Mouse (Mus musculus) ZHBTc4 (cell line): ENCODE data around the gene Rnf183.

Experiments
- DNase-seq: peaks from one replicate; pipeline ENCODE4 v3.0.0-alpha.2; 2011; ENCODE audit warnings: low read depth, low spot score

Rnf183 gene

DNA sequence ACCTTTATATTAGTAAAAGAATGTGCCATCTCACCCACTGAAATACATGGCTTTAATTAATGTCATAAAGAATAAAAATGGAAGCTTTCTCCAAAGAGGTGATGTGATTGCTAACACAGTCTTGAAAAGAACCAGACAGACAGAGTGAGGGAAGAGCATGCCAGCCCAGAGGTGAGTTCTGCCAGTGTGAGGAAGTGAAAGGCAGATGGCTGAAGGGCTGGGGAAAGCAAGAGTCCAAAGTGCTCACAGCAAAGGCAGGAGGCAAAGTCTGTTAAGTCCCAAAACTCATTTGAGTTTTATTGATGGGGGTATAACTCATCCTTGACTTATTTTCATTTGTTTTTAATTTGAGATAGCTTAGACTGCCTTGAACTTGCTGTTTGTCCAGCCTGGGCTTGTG, 4.4 kb downstream of the Rnf183 start:
- DNase-seq, result no peak

DNA sequence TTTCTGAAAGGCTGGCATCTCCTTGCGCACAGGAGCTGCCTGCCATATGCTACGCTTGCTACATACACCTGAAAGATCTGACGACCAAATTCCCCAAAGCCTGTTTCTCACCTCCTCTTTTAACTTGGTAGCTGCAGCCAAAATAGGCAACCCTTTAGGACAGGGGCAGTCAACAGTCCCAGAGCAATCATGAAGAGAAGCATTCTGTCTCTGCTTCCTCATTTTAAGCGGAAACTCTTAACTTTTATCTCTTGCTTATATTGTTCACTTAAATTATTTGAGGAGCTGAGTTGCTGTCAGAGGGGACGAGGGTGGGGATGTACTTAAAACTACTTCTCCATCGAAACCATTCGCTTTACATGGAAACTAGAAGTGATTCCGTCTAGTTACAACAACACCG, 5.4 kb downstream of the Rnf183 start:
- no peak for DNase-seq

DNA sequence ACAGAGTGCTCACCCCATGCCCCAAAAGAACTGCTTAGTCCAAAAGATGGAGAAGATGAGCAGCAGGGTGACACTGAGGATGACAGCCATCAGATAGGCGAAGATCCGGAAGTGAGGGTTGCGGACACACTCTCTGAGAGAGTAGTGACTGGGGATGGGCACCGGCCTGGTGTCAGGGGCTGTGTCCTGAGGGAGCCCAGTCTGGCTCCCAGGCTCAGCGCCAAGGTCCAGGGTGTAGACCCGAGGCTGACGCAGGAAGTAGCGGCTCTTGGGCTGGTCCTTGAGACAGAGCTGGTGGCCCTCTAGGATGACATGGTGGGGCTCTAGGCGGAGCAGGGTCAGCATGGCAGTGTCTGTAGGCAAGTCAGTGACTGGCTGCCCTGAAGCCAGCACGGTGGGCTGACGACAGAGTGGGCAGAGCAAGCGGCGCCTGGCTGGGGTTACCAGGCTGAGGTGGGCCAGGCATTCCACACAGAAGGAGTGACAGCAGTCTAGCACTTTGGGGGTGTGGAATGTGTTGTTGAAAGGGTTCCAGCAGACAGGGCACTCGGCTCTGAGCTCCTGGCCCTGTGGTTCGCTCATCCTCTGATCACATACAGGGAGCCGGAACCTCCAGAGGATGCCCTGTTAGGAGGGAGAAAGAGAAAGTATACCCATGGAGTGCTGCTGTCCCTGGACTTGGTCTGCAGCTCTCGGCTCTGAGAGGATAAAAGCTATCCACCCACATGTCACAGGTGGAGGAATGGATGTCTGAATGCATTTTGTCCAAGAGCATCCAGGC, 6.9 kb downstream of the Rnf183 start:
- DNase-seq, result peak; percentile 14

DNA sequence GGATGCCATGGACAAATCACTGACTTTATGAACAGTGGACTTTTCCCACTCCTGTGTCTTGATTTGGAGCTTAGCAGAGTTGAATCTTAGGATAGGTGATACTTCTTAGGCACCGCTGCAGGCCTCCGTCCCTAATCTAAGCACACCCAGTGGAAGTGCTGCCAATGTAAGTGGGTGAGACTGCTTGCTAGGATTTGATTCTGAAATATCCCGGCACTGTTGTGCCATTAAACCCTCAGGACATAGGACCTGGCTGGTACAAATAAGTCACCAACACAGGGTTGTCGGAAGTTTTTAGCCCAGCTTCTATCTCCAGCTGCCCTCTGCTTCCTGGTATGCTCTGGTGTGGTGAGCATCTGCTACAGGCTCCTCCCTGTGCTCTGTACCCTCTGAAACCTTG, 9.2 kb downstream of the Rnf183 start:
- DNase-seq, result no peak

DNA sequence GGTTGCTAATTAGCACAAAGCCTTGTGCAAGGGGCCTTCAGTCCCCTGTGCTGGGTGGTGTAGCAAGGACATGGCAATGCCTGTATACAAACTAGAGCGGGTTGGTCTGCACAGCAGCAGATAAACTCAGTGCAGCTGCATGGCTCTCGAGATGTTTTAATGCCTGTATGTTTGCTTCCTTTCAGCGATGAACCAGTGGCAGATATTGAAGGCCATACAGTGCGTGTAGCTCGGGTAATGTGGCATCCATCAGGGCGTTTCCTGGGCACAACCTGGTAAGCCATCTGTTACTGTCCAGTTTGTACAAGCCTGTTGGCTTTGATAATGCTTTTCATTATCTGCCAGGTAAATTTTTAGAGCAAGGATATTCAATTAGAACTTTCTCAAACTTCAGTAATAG, 16.0 kb downstream of the Rnf183 start:
- no peak for DNase-seq

DNA sequence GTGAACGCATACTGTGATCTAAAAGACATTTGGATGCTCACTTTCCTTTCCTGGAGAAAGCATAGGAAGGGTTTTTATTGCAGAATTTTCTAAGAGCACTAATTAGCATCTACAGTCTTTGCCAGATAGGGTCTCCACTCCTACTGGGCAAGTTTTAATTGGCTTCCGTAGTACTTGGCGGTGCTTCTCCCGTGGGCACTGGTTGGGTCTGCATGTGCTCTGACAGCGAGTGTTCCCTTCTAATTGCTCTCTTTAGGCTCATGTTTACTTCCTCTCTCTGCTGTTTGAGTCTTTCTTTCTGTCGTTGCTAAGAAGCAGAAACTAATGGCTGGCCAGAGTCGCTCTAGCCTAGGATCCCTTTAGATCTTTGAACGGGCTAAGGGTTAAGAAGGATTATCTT, 16.6 kb downstream of the Rnf183 start:
- no peak for DNase-seq

DNA sequence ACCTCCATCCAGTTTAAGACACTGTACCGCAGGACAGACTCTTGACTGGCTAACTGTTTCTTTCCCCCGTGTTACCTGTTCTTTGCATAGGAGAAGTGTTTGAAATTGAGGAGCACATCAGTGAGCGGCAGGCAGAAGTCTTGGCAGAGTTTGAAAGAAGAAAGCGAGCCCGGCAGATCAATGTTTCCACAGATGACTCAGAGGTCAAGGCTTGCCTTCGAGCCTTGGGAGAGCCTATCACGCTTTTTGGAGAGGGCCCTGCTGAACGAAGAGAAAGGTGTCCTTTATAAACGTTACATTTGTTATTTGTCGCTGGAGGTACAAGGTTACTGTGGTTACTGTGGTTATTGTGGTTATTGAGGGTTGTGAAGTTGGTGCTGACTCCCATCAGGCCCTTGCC, 23.4 kb downstream of the Rnf183 start:
- DNase-seq, result no peak

DNA sequence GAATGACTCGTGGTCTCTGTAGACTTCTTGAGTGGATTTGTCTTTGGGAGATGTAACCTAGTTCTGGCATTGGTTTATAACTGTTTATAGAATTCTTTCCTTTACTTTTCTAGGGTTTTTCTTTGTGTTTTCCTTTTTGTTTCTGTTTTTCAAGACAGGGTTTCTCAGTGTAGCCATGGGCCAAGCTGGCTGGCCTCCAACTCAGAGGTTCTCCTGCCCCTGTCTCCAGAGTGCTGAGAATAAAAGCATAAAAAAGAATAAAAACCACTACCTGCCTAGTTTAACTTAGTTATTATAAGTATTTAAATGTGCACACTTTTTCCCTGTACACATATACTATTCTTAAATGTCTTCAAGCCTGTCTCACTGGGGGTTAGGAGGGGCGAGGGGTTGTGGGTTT, 24.7 kb downstream of the Rnf183 start:
- no peak for DNase-seq

DNA sequence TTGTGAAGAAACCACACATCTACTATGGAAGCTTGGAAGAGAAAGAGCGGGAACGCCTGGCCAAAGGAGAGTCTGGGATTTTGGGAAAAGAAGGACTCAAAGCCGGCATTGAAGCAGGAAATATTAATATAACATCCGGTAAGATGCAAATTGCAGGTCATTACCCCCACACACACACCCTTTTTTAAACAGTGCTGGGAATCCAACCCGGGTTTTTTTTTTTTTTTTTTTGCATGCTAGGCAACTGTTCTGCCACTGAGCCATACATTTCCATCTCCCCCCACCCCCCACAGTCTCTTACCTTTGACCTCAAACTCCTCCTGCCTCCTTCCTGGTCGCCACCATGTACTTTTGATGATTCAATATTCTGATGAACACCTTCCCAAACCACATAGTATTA, 25.4 kb downstream of the Rnf183 start:
- DNase-seq, result peak; percentile 23

DNA sequence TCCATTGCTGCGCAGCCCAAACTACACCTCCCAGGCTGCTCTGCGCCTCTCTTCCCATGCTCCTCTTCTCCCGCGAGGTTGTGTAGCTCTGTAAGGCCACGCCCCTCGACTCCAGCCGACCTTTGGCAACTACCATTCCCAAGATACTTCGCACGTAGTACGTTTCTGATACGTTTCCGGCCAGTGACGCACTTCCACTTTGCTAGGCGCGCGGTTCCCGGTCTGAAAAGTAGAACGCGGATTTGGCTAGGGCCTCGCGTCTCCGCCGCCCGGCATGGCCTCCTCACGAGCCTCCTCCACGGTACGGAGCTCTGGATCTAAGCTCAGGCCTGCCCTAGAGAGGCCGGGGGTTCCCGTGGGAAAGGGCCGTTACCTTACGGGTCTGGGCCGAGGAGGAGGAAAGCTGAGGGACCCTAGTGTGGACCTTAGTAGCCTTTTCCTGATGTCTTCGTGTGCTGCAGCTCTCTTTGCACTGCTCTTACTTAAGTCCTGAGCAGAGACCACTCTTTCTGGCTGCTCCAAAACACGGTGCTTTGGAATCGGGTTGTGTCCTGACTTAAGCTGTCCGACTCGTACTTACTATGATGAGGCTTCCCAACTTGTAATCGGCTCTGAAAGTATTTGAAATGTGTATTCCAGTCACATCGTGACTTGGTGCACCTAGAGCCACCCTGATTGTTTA, 26.3 kb downstream of the Rnf183 start, which contains the start of the genes Cdc26 and Prpf4:
Gene Cdc26 (minus strand): TSS at position 42 of the 682 bp plus-strand sequence.
Gene Prpf4 (plus strand): TSS at position 197 of the 682 bp plus-strand sequence.
- peak; percentile 100 for DNase-seq

DNA sequence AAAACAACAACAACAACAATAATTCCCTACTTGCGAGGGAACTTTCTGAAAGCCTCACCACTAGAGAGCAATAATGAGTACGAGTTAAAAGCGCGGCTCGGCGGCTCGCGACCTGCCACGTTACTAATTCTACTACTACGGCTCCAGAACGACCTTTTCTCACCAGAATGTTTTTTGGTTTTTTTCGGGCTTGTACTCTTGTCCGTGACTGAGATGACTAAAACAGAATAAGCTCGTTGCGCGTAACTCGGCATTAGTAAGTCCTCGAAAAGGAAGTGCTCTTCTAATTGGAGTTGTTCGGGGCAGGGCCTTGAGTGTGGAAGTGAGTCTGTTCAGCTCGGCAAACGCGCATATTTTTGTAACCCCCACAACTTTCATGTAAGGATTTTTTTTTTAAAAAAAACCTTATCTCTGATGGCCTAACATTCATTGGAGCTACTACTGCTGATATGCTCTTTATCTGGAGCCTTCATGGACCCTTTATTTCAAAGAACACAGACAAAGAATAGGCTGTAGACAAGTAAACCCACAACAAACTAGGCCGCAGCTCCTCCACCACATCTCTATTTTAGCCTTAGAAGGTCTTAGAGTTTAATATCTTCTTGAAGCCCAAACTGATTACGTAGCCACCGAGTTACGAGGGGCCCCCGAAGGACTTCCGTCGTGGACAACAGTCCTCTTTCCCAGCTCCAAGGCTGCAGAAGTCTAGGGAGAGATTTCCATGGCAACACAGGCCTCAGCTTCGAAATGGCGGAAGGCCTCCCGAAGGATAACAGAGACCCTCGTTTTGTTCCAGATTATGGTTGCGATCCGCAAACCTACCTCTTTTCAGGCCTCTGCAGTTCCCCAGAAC, 27.1 kb downstream of the Rnf183 start:
- peak; percentile 78 for DNase-seq

DNA sequence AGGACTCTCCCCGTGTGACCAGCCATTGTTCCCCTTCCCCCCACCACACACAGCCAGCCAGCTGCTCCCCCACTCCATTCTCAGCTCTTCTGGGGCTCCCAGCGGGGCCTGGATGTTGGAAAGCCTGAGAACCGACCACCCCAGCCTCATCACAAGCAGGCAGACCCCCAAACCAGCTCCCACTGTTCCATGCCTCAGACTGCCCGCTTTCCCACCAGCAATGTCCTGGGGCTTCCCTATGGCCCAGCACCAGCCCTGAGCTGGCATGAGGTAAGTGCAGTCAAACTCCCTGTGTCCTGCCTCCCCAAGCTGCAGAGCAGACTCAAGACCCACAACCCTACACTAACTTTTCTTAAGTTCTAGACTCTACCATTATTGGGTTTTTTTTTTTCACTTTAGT, 28.9 kb downstream of the Rnf183 start:
- no peak for DNase-seq

DNA sequence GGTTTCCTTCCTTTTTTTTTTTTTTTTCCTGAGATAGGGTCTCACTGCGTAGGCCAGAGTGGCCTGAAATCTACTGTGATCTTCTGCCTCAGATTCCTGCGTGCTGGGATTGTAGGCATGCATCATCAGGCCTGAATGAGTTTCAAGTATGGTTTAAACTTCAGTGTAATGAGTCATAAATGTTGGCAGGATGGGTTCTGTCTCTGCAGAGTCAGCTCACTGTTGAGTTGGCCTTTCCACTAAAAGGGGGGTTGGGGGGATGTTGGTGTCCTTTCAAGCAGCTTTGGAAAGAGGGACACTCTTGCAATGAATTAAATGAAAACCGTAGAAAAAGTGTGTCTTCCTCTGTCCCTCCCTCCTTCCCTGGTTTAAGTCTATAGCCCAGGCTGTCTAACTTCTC, 36.1 kb downstream of the Rnf183 start:
- no peak for DNase-seq

DNA sequence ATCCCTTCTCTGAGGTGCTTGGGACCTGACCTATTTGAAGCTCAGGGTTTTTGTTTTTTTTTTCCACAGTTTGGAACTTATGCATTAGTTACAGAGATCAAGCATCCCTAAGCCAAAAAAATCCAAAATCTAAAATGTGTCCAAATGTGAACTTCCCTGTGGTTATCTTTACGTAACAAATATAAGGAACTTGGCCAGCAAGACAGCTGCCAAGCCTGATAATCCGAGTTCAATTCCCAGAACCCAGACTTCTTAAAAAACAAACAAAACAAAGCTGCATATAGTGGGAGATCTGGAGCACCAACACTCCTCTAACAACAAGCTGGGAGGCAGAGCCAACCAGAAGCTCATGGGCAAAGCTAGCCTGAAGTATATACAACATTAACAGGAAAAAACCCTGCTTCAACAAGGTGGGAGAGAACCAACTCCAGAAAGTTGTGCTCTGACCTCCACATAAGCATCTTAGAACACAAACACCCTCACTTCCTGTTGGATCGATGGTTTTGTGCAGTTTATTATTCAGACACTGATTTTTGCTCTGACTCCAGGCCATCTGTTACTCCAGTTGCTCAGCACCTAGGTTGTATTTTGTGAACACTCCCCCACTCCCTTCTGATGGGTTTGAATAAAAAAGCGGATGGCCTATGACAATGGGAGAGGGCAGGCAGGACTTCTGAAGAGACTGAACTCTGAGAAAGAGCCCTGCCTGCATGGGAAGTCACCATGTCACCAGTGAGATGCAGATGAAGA, 37.3 kb downstream of the Rnf183 start:
- DNase-seq, result no peak

DNA sequence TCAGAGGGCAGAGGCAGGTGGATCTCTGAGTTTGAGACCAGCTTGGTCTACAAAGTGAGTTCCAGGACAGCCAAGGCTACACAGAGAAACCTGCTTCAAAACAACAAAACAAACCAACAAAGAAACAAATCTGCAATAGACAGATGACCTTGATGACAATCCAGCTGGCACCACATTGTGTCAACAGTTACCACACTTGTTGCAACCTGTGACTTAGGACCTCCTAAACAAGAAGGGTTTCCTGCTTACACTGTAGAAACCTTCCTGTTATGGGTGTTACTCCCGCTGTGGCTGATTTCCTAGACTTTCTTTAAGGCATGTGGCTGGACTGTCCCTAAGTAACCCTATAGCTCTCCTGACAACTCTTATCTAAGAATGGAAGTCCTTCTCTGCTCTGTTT, 39.2 kb downstream of the Rnf183 start:
- no peak for DNase-seq

DNA sequence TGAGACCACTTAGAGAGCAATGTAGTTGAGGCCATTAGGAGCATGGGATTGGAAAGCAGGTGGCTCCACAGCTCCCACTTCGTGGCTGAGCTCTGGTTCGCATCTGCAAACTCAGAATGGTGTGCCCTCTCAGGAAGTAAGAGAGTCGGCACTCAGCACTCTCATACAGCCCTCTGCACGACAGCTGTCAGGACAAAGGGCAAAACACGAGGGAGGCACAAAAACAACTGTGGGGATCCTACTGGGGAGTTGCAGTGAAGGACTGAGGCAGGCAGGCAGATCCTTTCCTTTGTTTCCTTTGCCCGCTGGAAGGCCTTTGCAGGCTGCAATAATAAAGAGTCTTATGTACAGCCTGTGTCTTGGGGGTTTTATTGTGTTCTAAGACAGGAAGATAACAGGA, 41.6 kb downstream of the Rnf183 start:
- no peak for DNase-seq

DNA sequence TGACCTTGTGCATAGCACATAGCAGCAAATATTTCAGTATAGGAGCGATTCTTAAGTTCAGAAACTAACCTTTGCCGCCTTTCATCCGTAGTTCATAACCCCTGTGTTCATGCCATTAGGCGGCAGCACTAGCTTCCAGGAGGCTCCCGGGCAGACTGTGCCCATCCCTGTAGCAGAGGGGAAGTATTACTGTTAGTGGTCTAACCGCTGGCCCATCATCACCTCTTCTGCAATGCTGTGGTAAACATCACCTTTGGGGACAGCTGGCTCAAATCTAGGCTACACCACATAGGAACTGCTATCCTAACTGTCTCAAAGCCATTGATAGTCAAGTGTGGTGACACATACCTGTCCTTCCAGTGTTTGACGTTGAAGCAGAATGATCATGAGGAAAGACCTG, 43.2 kb downstream of the Rnf183 start:
- DNase-seq, result no peak

DNA sequence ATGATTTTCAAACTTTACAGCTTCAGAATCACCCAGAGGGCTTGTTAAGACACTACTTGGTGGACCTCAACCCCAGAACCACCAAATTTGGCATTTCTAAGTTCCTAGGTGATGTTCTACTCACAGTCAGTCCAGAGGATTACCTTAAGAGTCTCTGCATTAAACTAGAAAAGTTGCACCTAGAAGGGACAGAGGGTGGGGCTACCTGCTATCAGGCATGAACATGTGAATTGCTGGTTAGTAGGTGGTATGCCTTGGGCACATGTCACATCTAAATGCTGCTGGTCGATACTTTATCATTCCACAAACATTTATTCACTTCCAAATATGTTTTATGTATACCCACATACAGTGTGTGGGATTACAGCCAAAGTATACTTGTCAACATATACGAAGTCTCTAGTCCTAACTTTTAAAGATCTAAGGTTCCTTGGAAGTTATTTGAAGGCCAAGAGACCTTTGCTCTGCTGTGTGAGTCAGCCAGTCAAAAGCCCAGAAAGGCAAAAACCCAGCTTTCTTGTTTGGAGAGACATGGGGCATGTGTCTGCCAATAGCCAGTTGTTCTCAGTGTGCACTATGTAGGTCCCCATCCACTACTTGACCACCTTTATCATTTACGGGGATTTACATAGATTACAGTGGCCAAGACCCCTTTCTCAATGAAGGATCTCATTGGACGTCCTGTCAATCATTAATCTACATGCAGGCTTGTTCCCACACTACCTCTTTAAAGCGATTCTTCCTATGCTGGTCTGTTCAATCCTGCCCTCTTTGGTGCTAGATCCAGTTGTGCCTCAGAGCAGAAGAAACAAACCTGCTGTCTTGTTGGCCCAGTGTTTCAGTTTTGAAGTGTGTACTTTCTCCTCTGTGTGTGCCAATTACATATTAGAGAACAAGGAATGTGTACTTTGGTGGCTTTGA, 45.2 kb downstream of the Rnf183 start:
- no peak for DNase-seq

DNA sequence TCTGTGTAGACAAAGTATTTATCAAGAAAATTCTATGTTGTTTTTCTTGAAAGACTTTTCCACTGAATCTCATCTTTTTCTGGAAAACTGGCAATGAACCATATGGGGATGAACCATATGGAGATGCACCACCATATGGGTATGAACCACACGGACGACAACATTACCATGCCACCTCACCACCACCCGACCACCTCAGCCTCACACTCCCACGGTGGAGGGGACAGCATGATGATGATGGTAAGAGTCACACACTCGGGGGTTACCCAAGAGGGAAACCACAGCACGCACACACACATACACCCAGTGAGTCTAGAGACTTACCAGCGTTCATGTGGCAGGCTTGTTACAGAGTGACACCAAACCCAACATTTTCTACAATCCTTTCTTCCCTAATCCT, 49.6 kb downstream of the Rnf183 start:
- no peak for DNase-seq

DNA sequence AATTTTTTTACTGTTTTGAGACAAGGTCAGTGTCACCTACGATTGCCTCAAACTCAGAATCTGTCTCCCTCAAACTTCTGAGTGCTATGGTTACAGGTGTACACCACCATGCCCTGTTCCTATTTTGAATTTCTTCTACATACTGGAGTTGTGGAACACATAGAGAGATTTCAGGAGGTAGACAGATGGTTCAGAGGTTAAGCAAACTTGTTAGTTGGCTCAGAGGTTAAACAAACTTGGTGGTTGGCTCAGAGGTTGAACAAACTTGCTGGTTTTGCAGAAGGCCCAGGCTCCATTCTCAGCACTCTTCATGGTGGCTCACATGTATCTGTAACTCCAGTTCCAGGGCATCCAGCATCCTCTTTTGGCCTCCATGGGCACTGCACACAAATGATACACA, 50.9 kb downstream of the Rnf183 start:
- no peak for DNase-seq

DNA sequence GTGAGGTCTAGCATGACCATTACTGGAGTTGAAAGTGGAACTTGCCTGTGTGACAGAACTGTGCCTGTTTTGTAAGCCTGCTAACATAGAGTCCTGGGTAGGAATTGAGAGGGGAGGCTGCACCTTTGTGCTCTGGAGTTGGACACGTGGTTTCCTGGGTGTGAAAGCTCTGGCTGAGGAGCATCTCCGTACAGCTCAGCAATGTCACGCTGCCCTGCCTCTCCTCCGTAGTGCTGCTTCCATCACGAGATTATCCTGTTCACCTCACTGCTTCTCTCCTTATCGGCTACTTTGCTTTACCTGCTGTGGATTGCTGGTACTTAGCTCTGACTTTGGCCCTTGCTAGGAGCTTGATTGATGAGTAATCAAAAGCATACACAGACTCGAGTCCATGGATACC, 51.3 kb downstream of the Rnf183 start:
- peak; percentile 25 for DNase-seq
